Mouse (Mus musculus): ENCODE results near the gene Gm20547.

Gm20547 gene

GRCm38 (mm10) chr17:34896366-34896765 is 14.5 kb upstream of the Gm20547 start:
- in situ Hi-C loops (cut with MboI, MseI), result no loop called here

DNA sequence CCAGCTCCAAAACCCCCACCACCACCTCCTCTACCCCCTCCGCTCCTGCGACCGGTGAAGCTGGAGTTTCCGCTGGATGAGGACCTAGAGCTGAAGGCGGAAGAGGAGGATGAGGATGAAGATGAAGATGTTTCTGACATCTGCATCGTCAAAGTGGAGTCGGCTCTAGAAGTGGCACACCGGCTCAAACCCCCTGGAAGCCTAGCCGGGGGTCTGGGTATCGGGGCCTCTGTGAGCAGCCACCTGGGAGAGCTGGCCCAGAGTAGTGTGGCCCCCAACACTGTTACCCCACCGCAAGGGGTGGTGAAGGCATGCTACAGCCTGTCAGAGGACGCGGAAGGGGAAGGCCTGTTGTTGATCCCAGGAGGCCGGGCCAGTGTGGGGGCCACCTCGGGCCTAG is 13.9 kb upstream of the Gm20547 start:
- in situ Hi-C loops (cut with MboI, MseI), result no loop called here

GRCm38 (mm10) chr17:34894801-34895530 is 13.1 kb upstream of the Gm20547 start:
- in situ Hi-C loops (cut with MboI, MseI), result no loop called here

DNA sequence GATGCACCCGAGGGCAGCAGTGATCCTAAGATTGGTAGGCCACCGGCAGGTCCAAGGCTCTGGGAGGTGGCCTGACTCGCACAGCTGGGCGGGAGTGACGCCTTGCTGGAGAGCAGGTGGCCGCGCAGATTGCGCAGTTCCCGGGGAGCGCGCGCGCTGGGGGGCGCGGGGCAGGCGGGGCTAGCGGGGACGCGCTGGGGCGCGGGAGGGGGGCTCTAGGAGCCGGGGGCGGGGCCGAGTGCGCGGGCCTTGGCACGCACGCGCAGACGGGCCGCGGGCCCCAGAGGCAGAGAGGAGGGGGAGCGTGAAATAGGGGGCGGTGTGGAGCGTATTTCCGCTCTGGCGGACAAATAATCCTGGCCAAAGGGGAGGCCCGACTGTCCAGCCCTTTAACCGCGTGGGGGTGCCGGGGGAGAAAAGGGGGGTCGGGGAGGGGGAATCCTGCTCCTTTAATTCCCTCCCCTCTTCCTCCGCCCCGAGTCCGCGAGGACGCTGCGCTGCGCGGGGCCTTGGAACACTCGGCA is 12.3 kb upstream of the Gm20547 start:
- in situ Hi-C loops (cut with MboI, MseI), result no loop called here

DNA sequence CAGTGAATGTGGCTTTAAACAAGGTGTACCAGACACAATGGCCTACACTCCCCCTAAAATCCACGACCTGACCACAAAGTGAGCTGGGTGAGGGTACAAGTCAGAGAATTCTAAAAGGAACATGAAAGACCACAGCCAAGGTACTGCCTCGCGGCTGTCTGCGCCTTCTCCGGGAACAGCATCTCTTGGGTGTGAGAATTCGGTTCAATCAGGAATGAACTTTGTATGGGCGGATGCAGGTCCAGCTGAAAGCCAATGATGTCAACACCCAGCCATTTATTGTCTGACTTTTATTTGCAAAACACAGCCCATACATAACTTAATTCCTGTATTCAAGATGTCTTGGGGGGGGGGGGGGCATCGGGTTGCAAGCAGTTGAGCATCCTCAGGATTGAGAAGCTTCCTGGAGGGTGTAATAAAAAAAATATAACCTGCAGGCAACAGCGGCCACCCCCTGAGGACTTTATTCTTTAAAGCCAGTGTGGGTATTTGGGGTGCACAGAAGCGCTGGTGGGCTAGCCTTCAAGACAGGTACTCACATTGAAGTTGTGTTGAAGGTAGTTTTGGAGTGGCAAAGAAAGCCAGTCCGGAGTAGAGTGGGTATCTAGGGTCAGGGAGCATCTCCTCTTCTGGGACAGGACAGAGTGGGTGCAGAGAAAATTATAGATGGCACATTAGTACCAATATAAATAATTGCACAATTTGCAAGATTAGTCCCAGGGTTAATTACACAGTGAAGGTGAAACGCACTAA is 11.4 kb upstream of the Gm20547 start:
- in situ Hi-C loops (cut with MboI, MseI), result no loop called here

DNA sequence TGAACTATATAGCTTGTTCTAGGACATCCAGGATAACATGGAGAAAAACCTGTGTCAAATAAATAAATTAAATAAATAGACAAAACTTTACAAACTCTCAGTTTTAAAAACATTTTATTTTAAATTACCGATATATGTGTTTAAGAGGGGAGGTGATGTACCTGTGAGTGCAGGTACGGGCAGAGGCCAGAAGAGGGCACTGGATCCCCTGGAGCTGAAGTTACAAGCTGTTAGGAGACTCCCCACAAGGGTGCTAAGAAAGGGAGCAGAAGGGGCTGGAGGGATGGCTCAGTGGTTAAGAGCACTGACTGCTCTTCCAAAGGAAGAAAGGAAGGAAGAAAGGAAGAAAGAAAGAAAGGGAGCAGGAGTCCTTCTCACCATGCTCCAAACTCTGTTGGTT is 9.5 kb upstream of the Gm20547 start:
- in situ Hi-C loops (cut with MboI, MseI), result no loop called here

- in situ Hi-C loops (cut with MboI, MseI), result no loop called here
Observed at GRCm38 (mm10) chr17:34890074-34890743, 8.4 kb upstream of the Gm20547 start.

- in situ Hi-C loops (cut with MboI, MseI), result no loop called here
Observed at GRCm38 (mm10) chr17:34887942-34888341, 6.1 kb upstream of the Gm20547 start.

DNA sequence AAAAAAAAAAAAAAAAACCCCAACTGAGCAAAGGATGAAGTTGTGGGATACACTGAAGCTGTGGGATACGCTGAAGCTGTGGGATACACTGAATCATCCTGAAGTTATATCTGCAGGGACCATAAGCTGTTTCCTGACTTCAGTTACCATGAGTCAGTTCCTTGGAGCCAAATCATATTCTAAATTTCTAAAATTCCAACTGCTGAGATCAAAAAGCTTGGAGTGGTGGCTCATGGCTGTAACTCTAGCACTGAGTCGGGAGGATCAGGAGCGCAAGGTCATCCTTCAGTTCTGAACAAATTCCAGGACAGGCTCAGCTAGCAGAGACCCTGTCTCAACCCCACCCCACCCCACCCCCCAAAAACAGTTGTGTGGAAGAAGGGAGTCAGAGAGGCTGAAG is 3.8 kb upstream of the Gm20547 start:
- in situ Hi-C loops (cut with MboI, MseI), result no loop called here

GRCm38 (mm10) chr17:34884704-34885103 is 2.9 kb upstream of the Gm20547 start:
- in situ Hi-C loops (cut with MboI, MseI), result no loop called here

DNA sequence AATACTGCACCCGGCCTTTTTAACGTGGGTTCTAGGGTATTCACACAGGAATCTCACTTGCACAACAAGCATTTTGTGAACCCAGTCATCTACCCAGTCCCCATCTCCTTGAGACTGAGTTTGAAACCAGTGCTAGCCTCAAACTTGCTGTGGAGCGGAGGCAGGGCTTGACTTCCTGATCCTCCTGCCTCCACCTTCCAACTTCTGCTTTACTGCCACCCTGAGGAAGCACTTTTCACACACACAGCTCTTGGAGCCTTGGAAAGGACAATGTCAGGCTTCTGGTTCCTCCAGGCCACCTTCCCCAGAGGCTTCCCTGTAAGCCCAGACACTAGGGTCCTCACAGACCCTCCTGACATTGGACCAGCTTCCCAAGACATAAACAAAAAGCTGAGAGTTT is 1.5 kb upstream of the Gm20547 start:
- in situ Hi-C loops (cut with MboI, MseI), result no loop called here

GRCm38 (mm10) chr17:34881166-34881565 is 676 bp downstream of the Gm20547 start:
- in situ Hi-C loops (cut with MboI, MseI), result no loop called here

DNA sequence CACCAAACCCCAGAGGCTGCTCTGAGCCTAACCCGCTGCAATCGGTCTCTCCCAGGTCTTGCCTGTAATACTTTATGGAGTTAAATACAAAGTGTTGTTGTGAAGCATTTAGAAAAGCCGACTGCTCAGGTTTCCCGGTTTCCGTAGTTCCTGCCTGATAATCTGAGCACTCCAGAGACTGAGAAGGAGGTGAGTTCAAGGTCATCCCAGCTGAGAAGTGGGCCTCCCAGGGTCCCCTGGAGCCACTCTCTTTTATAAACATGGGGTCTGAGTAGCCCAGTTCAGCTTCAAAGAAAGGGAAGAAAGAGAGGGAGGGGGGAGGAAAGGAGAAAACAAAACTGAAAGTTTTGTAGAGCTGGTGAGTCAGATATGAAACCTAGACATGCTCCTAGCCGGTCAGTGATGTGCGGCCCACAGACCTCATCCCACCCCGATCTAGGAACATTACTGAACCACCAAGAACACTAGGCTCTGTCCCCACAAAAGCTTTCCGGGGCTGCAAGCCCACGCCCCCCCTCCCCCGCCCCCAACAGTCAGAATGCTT is 2.4 kb downstream of the Gm20547 start, which contains the start of gene Zbtb12:
Zbtb12 (plus strand) TSS at position 148 of the 544 bp plus-strand sequence.
- in situ Hi-C loops (cut with MboI, MseI), result no loop called here

GRCm38 (mm10) chr17:34874321-34874720 is 7.5 kb downstream of the Gm20547 start:
- in situ Hi-C loops (cut with MboI, MseI), result no loop called here

- in situ Hi-C loops (cut with MboI, MseI), result no loop called here
Observed at GRCm38 (mm10) chr17:34865981-34866380, 15.9 kb downstream of the Gm20547 start.

DNA sequence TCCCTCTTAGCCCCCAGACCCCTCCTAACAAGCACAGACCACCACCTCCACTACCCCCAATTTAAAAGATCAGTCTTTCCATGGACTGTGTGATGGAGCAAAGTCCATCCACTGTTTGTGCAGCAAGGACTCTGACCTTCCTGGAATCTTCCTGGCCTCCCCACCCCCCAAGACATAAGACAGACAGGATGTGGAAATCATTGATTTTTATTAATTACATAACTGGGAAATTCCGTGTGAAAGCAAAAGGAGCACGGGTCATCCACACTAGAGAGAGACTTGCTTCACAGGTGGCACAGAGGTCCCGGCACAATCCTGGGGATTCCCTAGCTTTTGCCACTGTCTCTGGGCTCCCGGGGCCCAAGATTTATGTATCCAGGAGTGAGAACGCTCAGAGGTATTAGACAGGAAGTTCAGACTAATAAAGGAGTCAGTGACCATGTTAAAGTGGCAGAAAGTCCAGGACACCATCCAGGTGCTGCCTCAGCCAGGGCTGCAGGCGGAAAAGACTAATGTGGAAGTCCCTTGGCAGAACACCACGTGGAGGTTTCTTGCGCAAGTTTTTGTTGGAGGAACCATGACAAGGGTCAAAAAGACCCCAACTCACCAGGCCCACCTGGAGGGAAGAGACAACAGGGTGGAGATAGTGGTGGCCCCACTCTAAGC is 19.3 kb downstream of the Gm20547 start, which contains the start of gene Cfb:
Cfb (minus strand) TSS at position 103 of the 666 bp plus-strand sequence.
- in situ Hi-C loops (cut with MboI, MseI), result loop anchor here (5.0 kb wide), 1 partner anchor 45 kb away; no protein-coding TSS in a partner anchor

DNA sequence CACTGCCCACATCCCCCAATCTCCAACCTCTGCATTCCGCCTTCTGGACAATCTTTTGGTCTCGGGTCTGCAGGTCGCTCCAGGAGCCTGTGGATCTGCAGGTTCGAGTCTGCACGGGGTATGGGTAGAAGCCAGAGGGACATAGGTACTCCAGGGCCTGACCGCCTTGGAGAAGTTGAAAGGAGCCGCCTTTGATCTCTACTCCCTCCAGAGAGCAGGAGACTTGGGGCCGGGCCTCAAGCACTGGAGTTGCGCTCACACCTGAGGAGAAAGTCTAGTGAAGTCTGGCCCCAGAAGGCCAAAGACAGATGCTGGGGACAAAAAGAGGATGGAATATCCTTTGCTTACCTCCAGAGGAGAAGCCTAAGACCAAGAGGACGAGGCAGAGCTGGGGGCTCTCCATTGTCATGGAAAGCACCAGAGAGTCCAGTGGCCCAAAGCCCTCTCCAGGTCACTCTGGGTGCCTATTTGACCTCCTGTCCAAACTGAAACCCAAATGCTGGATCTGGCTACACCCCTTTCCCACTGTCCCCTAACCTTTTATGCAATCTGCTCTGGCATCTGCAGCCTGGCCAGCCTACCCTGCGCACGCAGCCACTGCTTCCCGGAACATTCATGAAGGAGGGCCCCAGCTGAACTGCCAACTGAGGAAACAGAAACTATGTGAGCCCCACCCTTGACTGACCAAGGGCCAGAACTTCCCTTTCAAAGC is 20.0 kb downstream of the Gm20547 start:
- in situ Hi-C loops (cut with MboI, MseI), result loop anchor here (5.0 kb wide), 1 partner anchor 45 kb away; no protein-coding TSS in a partner anchor

GRCm38 (mm10) chr17:34860514-34860913 is 21.3 kb downstream of the Gm20547 start:
- in situ Hi-C loops (cut with MboI, MseI), result loop anchor here (5.0 kb wide), 1 partner anchor 47 kb away; no protein-coding TSS in a partner anchor

- in situ Hi-C loops (cut with MboI, MseI), result no loop called here
Observed at GRCm38 (mm10) chr17:34858670-34859069, 23.2 kb downstream of the Gm20547 start.

- in situ Hi-C loops (cut with MboI, MseI), result no loop called here
Observed at GRCm38 (mm10) chr17:34855825-34856224, 26.0 kb downstream of the Gm20547 start.

Data from regulatory T cell (primary cell).